Mouse (Mus musculus) monocyte, adult 59 days (primary cell): ENCODE results near the gene Arhgap35. TPM values are rescaled to one million over a fixed set of nuclear protein-coding genes. Genes with fewer than 3 reads are reported as not detected.

Experiments used
- total RNA-seq, 2 experiments: library from RNA; stranded (reverse); gene quantifications; one replicate each; pipeline ENCODE4 v1.2.4; 2023

Arhgap35 gene
- total RNA-seq, result 1 to 10 TPM; 6.6 to 8.1 TPM

GRCm38 (mm10) chr7:16614888-16615715, at the start of gene Arhgap35:
TSS of gene Arhgap35 (minus strand) at chr7:16614993.

DNA sequence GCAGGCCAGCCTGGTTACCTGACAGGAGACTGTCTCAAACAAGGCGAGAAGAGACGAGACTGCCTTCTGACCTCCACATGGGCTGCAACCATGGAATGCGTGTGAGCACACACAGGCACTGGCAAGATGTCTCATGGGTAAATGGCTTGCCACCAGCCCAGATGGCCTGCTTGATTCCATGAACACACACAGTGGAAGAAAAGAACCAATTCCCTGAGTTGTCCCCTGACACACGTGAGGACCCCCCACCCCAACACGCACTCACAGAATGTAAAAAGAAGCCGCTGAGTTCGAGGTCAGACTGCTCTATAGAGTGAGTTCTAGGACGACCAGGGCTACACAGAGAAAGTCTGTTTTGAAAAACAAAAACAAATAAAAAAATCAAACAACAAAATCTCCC, 137.2 kb downstream of the Arhgap35 start, which contains the start of gene Npas1:
TSS of gene Npas1 (minus strand) at position 101 of the 400 bp plus-strand sequence.

GRCm38 (mm10) chr7:16452587-16453073, 162.2 kb downstream of the Arhgap35 start, which contains the start of gene Tmem160:
TSS of gene Tmem160 (plus strand) at chr7:16452779.

Other genes with a start within 250 kb of the Arhgap35 start
- 10 to 100 TPM; 24.3 to 30.5 TPM for gene Sae1, start 227.2 kb downstream of the Arhgap35 start, total RNA-seq
- gene Zc3h4, start 214.1 kb downstream of the Arhgap35 start, total RNA-seq, result 10 to 100 TPM; 67.3 to 74.4 TPM
- gene Tmem160, start 162.2 kb downstream of the Arhgap35 start, total RNA-seq, result 10 to 100 TPM; 36.2 to 52.9 TPM
- gene Npas1, start 137.3 kb downstream of the Arhgap35 start, total RNA-seq, result not detected
- not detected for gene Ceacam15, start 60.7 kb upstream of the Arhgap35 start, total RNA-seq
- gene Ceacam9, start 106.9 kb upstream of the Arhgap35 start, total RNA-seq, result not detected
- gene Ap2s1, start 123.4 kb upstream of the Arhgap35 start, total RNA-seq, result 100 to 1,000 TPM; 132 to 146 TPM
- 10 to 100 TPM; 52.2 to 55.7 TPM for gene Slc1a5, start 166.3 kb upstream of the Arhgap35 start, total RNA-seq
- 100 to 1,000 TPM in 1 of 2 experiments, 10 to 100 TPM in 1; 94.4 to 111 TPM for gene Strn4, start 200.9 kb upstream of the Arhgap35 start, total RNA-seq
- gene Fkrp, start 201.7 kb upstream of the Arhgap35 start, total RNA-seq, result 10 to 100 TPM; 18.6 to 22.7 TPM
- 10 to 100 TPM; 17.3 to 19.9 TPM for gene Prkd2, start 227.9 kb upstream of the Arhgap35 start, total RNA-seq